Mouse (Mus musculus) erythroid progenitor cell, adult 5-6 weeks (primary cell): ENCODE measurements around the gene Jkamp. TPM values are rescaled to one million over a fixed set of nuclear protein-coding genes. Genes with fewer than 3 reads are reported as not detected.
"Not testable (repeated sequence)": the region's sequence is repeated elsewhere in the genome, so short reads cannot be mapped to it uniquely, and the experiment has no call there.

Experiments
- ATAC-seq: replicated peaks from 2 replicates; pipeline ENCODE4 v1.8.0; 2016; ENCODE audit warnings: moderate number of reproducible peaks, mild to moderate bottlenecking, moderate TSS enrichment, inconsistent platforms; ENCODE audit not compliant: poor library complexity, low FRiP score, severe bottlenecking
- total RNA-seq, 2 experiments: library from RNA; stranded (forward) in 1 of 2; stranded (reverse) in 1 of 2; fragments of 150-400 nt in 1 of 2; fragments of 186-747, 209-891 nt in 1 of 2; gene quantifications; 2 replicates each; pipeline versions ENCODE4 v1.2.3 to v1.2.4; 2015 to 2017; ENCODE audit warnings: low replicate concordance in 2 of 2

Jkamp gene
- 2.9 and 13.0 TPM in 2 replicates for total RNA-seq (2015; ENCODE audit: low replicate concordance)
- total RNA-seq (2017; ENCODE audit: low replicate concordance) = 0.90 and 6.1 TPM in 2 replicates

DNA sequence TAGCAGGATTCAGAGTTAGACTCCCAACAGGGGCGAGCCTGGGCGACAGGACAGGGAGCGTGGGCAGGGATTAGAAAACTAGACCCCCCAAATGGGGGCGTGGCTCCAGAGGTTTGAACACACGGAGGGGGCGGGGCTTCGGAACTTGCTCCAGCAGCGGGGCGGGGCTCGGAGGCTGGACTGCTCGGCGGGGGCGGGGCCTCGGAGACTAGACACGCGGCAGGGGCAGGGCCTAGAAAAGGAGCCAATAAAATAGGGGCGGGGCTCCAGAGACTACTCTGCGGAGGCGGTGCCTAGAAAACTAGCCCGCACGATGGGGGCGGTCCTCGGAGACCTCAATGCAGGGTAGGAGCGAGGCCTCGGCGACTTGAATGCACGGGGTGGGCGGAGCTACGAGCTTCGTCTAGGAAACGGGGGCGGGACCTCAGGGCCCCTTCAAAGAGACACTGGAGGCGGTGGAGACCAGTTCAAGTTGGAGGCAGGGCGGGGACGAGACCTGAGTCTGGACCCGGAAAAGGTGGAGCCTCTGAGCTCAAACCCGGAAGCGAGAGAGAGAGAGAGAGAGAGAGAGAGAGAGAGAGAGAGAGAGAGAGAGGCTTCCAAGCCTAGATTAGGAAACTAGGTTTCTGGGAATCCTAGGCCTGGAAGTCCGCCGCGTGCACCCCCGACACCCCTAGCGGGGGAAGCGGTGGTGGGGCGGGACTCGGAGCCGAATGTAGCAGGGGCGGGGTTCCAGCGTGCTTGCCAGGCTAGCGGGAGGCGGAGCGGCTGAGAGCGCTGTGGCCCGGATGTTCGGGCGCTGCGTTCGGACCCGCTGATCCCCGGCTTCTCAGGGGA lies at the start of gene Jkamp, which contains the start of gene L3hypdh:
Jkamp (plus strand) TSS at position 261 of the 837 bp plus-strand sequence.
L3hypdh (minus strand) TSS at position 111 of the 837 bp plus-strand sequence.
- peak; percentile 89 for ATAC-seq

DNA sequence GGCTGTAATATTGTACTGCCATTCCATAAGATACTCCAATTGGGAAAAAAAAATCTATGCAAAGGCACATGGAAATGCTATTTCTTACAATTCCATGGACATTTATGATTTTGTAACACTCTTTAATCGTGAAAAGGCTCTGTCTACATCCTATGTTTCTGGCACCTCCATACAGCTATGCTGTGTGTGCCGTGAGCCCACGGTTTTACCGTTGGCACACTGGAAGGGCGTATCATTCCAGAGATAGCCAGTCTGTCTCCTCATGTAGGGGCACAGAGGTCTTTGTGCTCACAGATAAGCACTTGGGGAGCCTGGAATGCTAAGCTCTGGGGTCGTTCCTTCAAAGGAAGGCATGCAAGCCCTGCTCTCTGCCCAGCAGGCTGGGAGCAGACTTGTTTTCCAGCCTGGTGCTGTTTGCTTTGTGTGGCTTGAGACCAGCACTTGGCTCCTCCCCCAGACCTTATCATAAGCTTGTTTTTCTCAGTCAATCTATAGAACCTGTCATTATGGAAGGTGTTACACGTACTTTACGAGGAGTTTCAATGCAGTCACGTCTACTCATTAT lies 49.2 kb upstream of the Jkamp start:
- ATAC-seq = no peak

DNA sequence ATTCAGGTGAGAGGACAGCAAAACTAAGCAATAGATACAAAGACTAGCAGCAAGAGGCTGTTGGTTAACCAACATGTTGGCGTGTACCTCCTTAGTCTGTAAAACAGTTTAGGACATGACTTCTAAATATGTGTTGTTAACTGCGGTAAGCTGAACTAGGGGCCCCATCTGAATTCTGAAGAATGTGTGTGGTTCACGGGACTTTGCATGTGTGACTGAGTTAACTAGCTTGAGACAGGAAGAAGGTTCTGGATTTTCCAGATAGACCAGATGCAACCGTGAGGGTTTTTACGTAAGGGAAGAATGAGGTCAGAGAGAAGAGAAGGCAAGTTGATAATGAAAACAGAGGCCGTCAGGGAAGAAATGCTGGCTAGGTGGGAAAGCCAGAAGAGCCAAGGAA lies 48.3 kb upstream of the Jkamp start:
- ATAC-seq = no peak

DNA sequence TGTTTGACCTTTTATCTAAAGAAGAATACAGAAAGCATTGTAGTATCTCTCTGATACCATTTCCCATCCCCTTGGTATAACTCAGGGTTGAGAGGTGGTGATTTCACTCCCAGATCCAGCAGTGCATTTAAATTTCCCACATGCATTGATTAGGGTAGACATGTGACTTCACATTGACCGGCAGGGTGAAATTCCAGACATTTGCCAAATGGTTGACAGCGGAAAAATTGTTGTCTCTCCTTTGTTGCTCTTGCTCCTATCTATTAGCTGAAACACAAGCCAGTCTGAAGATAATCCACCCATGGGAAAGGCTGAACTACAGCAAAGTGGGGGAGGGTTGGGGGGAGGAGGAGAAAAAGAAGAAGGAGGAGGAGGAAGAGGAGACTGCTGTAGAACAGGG lies 46.5 kb upstream of the Jkamp start:
- ATAC-seq = no peak

DNA sequence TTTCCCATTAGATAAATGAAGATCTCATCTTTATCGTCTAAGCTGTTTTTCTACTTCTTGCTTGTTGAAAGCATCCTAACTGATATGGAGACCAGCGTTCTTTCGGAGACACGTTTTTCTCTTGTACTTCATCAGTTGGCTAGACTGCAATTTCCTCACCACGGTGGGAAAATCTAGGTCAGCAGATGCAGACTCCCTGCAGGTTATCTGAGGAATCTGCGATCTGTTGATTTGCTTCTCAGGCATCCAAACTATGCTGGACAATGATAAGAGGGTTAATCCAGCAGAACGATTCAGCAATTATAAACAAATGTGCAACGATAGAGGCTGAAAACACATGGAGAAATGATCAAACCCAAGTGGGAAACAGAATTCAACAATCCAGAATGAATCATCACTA lies 45.9 kb upstream of the Jkamp start:
- no peak for ATAC-seq

DNA sequence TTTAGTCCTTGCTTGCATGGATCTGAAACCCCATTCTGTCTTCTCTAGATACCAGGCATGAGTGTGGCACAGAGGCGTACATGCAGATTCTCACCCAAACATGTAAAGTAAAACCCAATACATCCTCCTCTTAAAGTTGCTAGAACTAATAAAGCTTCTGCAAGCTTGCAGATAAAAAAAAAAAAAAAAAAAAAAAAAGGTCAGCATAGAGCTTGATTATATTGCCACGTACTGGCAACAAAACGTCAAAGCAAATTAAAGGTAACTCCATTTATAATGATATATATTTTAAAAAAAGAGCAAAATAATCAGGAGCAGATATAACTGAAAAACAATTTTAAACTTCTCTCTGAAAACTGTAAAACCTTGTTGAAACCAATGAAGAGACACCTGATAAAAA lies 44.2 kb upstream of the Jkamp start:
- ATAC-seq = no peak

DNA sequence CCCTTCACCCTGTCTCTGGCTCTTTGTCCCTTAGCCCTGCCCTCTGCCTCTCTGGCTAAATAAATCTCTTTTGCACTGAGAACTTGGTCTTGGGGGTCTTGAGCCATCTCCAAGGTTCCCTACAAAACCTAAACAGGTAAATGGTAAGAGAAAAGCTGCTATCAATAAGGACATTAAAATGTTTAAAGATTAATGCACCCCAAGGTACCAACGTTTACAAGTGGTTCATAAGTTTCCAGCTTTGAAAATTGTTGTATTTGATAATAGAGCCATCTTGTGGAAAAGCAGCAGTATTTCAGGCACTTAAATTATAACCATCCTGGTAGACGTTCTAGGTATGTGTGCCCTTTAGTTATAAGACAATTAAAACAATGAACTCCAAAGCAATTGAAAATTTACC lies 37.9 kb upstream of the Jkamp start:
- ATAC-seq = no peak

DNA sequence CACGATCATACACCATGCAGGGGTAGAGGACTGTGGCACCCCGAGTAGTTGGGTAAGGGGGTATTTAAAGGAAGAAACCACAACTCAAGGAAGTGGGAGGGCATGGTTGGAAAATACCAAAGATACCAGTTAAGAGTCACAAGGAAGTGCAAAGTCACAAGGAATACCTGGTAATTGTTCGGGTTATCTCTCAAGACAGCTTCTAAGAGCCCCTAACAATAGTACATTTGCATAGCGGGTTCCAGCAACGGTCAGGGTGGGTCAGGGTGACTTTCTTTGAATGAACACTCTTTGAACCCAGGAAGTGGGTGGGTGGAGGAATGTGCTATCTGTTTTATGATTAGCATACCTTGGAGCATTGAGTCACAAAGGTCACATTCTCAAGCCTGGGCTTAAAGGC lies 35.2 kb upstream of the Jkamp start:
- ATAC-seq = not testable (repeated sequence)

DNA sequence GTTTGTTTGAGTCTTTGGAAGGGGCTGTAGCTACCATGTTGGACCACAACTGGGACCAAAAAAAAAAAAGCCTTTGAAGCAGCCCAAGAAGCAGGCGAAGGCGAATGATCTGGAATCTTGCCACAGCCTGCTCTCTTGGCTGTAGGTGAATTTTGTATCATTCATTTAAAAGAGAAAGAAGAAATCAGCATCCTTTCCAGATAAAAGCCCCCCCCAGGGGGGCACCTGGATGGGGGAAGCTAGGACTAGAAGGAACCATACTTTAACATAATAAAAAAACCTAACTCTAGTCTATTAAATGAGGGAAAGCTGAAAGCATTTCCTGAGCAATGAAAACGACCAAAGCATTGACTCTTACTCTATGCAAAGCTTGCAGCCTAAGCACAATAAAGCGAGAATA lies 34.6 kb upstream of the Jkamp start:
- ATAC-seq = no peak

DNA sequence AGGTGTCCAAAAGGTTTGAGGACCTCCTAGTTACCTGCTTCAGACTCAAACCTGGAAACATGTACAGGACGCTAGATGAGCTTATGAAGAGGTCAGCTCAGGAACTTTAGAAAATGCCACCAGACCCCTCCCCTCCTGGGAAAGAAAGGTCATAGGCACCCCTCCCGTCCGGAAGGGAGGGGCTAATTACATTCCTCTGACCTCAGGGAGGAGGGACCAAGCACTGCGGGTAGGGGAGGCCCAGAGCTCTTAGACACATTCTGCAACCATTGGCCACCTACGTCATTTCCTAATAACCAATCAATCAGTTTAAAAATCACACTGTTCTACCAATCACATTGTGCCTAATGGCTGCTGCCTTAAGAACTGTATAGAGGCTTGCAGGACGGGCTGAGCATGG lies 32.8 kb upstream of the Jkamp start:
- no peak for ATAC-seq

DNA sequence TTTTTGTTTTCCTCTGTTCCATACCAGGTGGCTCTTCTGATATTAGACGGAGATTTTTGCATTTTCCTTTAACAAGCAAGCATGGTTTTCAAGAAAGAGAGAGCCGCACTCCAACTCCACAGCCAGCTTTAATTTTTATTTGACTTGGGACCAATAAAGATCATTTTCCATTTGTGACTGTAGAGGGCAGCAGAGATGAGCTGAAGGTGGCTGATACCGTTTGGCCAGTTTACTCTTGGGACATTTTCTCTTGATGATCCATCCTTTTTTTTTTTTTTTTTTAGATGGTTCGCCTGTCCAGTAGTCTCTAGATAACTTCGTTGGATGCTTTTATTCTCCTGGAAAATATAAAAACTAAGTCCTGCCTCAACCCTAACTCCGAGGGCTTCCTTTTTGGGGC lies 32.1 kb upstream of the Jkamp start:
- no peak for ATAC-seq

DNA sequence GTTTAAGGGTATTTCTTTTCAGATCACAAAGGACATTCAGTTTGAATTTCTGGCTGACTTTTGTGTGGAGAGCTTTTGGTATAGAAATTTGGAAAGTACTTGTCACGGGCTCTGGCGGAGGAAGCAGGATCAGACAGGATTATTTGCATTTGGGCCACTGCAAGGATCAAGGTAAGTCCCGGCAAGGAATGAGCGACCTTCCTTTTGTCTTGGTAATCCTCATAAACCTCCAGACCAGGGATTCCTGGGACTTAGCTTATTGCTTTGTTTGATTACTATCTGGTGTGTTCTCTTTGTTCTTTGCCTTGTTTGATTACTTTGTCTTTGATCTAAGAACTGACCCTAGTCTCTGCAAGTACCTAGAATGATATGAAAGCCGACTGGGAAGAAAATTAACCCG lies 31.5 kb upstream of the Jkamp start:
- no peak for ATAC-seq

DNA sequence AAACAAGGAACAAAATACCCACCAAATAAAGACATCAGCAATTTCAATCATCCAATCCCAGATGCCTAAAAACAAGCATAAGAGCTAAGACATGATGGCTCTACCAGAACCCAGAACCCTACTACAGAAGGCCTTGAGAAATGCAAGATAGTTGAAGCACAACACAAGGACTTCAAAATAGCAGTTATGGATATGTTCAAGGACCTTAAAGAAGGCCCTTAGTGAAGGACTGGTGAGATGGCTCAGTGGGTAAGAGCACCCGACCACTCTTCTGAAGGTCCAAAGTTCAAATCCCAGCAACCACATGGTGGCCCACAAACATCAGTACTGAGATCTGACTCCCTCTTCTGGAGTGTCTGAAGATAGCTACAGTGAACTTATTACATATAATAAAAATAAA lies 27.6 kb upstream of the Jkamp start:
- no peak for ATAC-seq

DNA sequence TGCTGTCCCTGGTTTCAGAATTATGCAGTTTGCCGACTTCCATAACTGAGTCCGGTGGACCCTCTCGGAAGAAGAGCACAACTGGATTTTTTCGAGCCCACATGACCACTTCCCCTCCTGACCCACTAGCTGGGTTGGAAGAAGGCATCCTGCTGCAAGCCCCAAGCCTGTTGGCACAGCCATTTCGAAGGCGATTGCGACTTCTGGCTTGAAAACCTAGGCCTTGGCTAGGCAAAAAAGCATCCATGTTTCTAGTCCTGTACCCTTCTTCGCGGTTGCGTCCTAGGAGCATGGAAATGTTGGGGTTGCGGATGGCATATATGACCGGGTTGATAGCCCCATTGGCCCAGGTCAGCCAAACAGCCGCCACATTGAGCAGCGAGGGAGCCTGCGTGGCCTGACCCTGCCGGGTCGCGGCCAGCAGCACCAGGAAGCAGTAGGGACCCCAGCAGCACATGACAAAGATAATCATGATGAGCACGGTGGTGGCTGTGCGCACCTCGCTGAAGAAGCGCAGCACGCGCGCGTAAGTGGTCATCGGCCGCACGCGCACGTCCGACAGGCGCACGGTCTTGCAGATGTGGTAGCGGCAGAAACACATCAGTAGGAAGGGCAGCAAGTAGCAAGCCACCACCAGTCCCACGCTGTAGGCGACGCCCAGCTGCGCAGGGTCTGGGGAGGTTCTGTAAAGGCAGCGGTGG lies 15.6 kb upstream of the Jkamp start:
- no peak for ATAC-seq

DNA sequence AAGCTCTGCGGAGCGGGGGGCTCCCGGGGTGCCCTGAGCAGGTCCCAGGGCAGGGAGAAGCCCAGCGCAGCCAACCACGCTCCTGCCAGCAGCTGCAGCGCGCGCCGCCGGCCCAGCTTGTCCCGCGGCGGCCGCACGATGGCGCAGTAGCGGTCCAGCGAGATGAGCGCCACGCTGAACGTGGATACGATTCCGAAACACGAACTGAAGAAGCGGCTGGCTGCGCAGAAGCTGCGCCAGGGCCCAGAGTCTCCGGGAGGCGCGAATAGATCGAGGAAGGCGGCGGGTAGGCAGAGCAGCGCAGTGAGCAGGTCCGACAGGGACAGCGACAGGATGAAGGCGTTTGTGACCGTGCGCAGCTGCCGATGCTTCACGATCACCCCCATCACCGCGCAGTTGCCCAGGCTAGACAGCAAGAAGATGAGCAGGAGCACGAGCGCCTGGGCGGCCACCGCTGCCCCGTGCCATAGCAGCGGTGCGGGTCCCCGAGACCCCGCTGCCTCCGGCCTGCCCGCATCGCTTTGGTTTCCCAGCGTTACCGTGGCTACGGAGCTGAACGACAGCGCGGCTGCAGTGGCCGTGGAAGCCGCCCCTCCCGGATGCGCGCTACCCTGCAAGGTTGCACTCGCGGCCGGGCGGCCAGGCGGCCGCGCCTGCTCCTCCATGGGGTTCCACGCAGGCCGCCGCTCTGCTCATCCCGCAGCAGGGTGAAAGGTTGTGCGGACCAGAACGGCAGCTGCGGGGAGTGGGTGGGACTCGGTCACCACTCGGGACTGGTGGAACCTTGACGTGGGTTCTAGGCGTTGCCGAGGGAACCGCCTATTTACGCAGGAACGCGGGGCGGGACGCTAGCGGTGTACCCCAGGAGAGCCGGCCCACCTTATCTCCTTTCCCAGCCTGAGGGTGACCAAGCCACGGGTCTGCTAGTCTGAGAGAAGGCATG lies 14.8 kb upstream of the Jkamp start, which contains the start of gene Gpr135:
Gpr135 (minus strand) TSS at position 799 of the 943 bp plus-strand sequence.
- ATAC-seq = no peak

DNA sequence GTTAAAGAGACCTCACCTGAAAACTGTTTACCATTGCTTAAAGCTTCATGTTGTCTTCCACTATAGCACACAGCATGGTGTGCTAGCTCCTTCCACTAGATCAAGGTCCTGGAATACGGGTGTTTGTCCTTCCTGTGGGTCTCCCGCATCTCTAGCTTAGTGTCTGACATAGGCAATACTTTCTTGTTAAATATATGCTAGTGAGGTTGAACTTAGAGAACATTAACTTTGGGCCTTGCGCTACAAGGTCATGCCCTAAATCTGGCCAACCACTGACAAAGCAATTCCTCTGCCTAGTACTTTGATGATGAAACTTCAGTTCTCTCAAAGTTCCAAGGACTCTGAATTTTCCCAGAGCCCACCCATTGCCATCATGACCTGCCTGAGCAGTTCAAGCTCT lies 7.1 kb upstream of the Jkamp start:
- ATAC-seq = no peak

DNA sequence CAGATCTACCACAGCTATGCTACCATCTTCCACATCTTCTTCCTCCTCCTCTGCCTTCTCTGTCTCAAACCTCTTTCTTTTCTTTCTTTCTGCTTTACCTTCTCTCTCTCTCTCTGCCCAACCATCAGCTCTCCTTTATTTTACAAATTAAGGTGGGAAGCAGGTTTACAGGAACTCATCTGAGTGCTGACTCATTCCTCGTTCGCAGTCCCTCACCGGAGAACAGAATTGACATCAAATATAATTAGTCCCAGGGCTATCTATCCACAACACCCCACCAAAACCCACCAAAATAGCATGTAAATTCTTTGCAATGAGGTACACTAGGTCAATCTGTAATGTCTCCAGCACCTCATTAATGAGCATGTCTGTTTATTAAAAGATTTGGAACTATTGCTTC lies 3.4 kb upstream of the Jkamp start:
- ATAC-seq = no peak

DNA sequence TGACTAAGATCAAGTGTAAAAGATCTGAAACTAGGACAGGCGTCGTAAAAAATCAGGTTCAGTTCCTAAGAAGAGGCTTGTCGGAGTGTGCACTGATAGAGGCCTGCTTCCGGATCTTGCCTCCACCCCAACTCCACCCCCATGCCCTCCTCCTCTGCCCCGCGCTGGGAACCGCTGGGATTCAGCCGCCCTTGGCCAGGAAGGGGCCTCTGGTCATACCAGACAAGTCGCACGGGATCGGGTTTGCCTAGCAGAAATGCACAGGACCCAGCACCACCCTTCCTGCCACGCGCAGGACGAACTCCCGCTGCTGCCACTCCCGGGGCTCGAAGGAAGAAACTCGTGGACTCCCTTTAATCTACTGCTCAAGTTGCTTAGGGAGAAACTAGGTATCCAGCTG lies 3.0 kb upstream of the Jkamp start:
- no peak for ATAC-seq

DNA sequence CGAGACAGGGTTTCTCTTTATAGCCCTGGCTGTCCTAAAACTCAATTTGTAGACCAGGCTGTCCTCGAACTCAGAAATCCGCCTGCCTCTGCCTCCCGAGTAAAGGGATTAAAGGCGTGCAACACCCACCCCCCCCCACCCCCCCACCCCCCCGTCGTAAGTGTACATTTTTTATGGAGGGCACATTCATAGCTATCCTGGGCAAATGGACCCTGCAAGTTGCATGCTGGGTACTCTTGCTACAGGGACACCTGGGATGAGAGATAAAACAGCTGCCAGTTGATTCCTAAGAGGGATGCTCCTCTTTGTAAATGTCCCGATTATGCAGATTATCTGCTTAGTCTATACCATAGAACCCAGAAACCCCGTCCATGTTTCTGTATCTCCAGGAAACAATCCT lies 2.1 kb upstream of the Jkamp start:
- ATAC-seq = no peak
